Mouse (Mus musculus): ENCODE measurements around the gene Rps6kl1. TPM values are rescaled to one million over a fixed set of nuclear protein-coding genes. Genes with fewer than 3 reads are reported as not detected.
"Not testable (repeated sequence)": the region's sequence is repeated elsewhere in the genome, so short reads cannot be mapped to it uniquely, and the experiment has no call there.

The Rps6kl1 gene
- total RNA-seq, 1 experiment from 2014 or later: 0.19 TPM

- no peak for ATAC-seq (replicated peaks; ENCODE audit: insufficient number of reproducible peaks, low FRiP score, low TSS enrichment, poor library complexity, severe bottlenecking)
Measured at GRCm38 (mm10) chr12:85146355-85146754, 4.7 kb downstream of the Rps6kl1 start.

DNA sequence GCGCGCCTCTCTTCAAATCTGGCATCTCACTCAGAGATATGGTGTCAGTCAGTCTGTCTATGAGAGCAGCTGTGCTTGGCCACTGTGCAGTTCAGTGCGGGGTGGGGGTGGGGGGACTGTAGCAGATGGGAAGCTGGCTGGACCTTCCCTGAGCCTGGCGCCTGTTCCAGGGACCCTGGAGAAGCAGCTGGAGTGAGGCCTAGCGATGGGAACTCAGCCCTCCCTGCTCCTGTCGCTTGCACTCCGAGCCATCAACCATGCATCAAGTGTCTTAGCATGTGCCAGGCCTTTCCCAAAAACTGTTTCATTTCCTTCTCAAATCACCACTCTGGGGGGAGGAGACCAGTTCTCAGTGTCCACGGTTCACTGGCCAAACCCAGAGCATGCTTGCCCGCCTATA, 5.4 kb downstream of the Rps6kl1 start:
- no peak for ATAC-seq (replicated peaks; ENCODE audit: insufficient number of reproducible peaks, low FRiP score, low TSS enrichment, poor library complexity, severe bottlenecking)

DNA sequence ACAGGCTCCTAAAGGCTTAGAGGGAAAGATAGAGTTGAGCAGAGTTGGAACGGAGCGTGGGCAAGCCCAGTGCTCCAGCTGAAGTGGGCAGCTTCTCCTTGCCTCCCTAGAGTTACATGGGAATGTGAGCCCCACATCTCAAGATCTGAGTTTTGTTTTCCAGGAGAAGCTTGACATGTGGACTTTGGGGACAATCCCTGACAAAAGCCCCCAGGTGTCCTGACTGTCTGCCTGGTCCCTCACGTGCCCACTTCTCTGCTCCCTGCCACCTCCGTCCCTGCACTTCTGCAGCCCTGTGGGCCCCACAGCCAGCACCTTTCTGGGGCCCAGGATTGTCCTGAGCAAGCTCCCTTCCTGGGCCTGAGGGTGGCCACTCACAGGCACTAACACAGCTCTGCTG, 6.2 kb downstream of the Rps6kl1 start:
- no peak for ATAC-seq (replicated peaks; ENCODE audit: insufficient number of reproducible peaks, low FRiP score, low TSS enrichment, poor library complexity, severe bottlenecking)

DNA sequence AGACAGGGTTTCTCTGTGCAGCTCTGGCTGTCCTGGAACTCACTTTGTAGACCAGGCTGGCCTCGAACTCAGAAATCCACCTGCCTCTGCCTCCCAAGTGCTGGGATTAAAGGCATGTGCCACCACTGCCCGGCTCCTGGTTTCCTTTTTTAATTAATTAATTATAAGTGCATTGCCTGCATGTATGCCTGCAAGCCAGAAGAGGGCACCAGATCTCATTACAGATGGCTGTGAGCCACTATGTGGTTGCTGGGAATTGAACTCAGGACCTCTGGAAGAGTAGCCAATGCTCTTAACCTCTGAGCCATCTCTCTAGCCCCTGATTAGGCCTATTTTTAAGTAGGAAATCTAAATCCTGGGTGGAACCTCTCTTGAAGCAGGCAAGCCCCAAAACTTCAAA, 6.8 kb downstream of the Rps6kl1 start:
- not testable (repeated sequence) for ATAC-seq (replicated peaks; ENCODE audit: insufficient number of reproducible peaks, low FRiP score, low TSS enrichment, poor library complexity, severe bottlenecking)

- ATAC-seq (replicated peaks; ENCODE audit: insufficient number of reproducible peaks, low FRiP score, low TSS enrichment, poor library complexity, severe bottlenecking): peak; percentile 74; the same call in 1 of the 2 replicates
Measured at GRCm38 (mm10) chr12:85142803-85143202, 8.3 kb downstream of the Rps6kl1 start.

DNA sequence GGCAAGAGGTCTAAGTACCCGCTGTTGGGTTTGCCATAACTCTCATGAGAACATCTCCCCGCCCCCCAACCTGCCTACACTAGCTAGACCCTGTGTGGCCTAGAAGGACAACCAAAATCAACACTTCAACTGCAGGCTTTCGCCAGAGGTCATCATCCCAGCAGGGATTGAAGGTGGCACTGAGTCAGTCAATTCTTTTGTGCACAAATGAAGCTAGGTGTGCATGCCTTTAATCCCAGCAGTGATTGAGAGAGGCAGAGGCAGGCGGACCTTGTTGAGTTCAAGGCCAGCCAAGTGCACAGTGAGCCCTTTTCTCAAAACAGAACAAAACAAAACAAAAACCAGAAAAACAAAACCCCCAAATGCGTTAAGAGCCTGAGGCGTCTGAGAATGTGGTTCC, 10.0 kb downstream of the Rps6kl1 start:
- ATAC-seq (replicated peaks; ENCODE audit: insufficient number of reproducible peaks, low FRiP score, low TSS enrichment, poor library complexity, severe bottlenecking): no peak

- no peak for ATAC-seq (replicated peaks; ENCODE audit: insufficient number of reproducible peaks, low FRiP score, low TSS enrichment, poor library complexity, severe bottlenecking)
Measured at GRCm38 (mm10) chr12:85140036-85140701, 10.9 kb downstream of the Rps6kl1 start.

DNA sequence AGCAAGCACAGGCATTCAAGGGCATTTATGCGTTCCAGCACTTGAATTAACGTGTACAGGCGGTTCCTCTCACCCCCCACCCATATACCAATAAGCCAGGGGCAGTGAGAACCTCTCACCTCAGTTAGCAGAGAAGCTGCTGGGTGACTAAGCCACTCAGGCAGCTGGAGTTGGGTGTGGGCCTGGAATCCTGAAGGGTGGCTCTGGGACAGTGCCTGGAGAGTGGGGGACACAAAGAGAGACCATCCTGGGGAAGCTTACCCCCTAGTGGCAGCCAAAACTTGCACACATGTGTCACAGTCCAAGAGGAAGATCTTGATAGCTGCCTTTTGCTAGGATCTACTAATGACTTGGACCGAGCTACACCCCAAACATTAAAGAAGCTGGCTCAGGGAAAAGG, 14.4 kb downstream of the Rps6kl1 start:
- no peak for ATAC-seq (replicated peaks; ENCODE audit: insufficient number of reproducible peaks, low FRiP score, low TSS enrichment, poor library complexity, severe bottlenecking)

DNA sequence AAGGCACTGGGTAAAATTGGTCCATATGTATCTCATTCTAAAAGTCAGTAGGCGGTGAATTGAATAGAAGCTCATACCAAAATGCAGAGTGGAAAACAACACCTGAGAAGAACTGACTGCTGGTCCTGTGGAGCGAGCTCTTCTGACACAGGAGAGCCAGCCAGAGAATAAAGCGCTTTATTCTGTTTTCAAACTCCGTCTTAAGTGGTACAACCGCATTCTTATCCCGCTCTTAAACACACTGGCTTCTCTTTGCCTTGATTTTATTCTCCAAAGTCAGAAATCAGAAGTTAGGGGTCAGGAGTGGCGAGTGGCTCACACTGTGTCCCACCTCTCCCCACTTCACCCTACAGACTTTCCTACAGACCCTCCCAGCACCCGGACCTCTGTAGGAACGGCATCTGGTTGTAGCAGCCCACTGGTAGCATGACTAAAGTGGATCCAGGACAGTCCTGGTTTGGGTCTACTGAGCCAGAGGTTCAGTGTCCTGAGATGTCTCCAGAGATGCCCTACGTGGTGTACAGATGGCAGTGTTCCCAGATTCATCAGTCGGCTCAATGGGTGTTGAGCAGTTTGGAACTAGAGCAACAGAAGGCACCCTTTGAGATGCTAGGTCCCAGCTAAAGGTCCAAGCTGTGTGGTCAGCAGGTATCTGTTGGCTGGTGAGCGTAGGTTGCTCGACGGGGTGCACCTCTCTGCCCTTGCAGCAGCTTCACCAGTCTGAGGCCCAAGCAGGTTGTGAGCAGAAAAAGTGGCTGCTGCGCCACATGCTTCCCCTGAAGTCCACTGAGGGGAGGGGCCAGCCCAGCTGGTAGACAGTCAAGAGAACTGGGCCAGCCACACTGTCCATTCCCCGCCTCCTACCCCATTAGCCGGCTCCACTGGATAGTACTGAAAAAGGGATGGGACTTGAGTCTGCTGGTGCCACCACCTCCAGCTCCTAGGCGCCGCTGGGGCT, 15.3 kb downstream of the Rps6kl1 start:
- ATAC-seq (replicated peaks; ENCODE audit: insufficient number of reproducible peaks, low FRiP score, low TSS enrichment, poor library complexity, severe bottlenecking): 0 out of 2 replicates have a peak, but pooled peaks have one; percentile 10

DNA sequence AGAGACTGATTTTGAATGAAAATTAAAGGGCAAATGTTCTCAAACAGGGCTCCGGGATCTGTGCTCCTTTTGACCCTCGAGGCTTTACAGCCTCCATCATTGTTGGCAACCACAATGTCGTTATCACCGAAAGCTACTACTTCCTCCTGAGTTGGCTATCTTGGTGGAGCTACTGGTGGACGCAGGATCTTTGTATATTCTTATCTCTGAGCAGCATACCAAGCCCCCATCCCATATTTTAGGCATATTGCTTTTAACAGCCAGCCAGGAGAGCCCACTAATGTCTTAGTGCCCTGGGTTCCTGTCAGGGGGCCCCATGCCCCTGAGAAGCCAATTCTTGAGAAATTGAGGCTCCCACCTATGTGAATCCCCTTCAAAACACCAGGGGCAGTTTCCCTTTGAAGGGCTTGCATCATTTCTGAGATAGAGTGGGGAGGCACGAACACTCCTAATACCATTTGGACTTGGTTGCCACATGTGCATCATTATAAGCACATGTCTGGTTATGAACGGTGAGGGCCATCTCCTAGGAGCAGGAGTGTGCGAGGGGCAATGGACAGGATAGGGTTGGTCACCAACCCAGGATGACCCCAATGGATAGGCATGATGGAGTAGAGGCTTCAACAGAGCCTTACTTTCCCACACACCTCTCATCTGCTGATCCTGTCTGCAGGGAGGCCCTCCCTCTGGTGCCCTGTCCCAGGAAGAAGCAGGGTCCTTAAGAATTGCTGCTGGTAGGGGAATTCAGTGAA, 16.8 kb downstream of the Rps6kl1 start:
- ATAC-seq (replicated peaks; ENCODE audit: insufficient number of reproducible peaks, low FRiP score, low TSS enrichment, poor library complexity, severe bottlenecking): no peak

DNA sequence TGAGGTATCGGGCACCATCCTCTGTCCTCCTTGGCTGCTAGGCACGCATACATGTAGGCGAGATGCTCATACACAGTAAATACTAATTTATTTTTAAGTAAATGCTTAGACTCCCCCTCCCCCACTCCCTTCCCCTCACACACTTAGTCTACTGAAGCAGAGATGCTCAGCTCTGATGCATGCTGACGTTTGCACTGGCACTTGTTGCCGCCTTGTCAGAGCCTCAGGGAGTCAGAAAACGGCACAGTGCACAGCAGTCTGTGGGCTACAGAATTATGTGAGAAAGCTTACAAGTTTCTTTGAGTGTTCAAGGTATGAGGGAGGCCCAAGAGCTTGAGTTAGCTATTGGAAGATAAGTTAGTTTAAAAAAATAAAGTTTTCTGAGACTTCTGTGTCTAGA, 19.7 kb downstream of the Rps6kl1 start:
- no peak for ATAC-seq (replicated peaks; ENCODE audit: insufficient number of reproducible peaks, low FRiP score, low TSS enrichment, poor library complexity, severe bottlenecking)

- peak; percentile 78 for ATAC-seq (replicated peaks; ENCODE audit: insufficient number of reproducible peaks, low FRiP score, low TSS enrichment, poor library complexity, severe bottlenecking)
Measured at GRCm38 (mm10) chr12:85129426-85129978, 21.6 kb downstream of the Rps6kl1 start.

GRCm38 (mm10) chr12:85126986-85127603, 24.0 kb downstream of the Rps6kl1 start:
- no peak for ATAC-seq (replicated peaks; ENCODE audit: insufficient number of reproducible peaks, low FRiP score, low TSS enrichment, poor library complexity, severe bottlenecking)

- ATAC-seq (replicated peaks; ENCODE audit: insufficient number of reproducible peaks, low FRiP score, low TSS enrichment, poor library complexity, severe bottlenecking): no peak
Measured at GRCm38 (mm10) chr12:85124751-85125150, 26.3 kb downstream of the Rps6kl1 start.

DNA sequence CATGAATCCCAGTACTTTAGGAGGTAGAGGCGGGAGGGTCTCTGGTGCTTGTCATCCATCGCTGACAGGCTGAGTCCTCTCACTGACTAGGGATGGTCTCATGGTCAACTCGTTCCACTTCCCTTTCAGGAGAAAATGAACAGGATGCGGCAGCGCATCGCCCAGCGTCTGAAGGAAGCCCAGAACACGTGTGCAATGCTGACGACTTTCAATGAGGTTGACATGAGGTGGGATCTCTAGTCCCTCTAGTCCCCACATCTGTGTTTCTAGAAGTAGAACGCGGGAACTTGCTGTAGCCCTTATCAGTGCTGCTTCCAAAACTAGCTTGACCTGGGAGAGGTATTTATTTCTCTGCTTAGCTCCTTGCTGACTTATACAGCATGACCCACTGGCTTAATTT, 27.4 kb downstream of the Rps6kl1 start:
- ATAC-seq (replicated peaks; ENCODE audit: insufficient number of reproducible peaks, low FRiP score, low TSS enrichment, poor library complexity, severe bottlenecking): peak; percentile 62

DNA sequence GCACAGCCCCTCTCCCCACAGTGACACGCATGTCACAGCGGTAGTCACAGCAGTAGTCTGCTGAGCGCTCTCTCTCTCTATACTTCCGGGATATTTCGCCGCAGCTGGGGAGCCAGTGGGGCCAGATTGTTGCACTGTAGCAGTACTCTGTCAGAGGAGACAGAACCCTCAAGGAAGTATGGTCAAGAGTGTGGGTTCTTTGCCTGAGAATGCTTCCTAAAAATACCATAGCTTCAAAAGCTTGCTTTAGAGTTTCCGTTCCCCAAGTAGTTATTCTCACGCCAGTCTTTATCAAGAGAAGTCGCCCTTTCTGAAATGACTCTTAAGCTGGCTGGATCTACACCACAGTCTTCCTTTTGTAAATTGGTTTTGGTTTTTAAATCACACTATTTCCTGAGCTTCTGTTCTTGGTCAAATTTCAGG, 27.9 kb downstream of the Rps6kl1 start:
- peak; percentile 70 for ATAC-seq (replicated peaks; ENCODE audit: insufficient number of reproducible peaks, low FRiP score, low TSS enrichment, poor library complexity, severe bottlenecking)

DNA sequence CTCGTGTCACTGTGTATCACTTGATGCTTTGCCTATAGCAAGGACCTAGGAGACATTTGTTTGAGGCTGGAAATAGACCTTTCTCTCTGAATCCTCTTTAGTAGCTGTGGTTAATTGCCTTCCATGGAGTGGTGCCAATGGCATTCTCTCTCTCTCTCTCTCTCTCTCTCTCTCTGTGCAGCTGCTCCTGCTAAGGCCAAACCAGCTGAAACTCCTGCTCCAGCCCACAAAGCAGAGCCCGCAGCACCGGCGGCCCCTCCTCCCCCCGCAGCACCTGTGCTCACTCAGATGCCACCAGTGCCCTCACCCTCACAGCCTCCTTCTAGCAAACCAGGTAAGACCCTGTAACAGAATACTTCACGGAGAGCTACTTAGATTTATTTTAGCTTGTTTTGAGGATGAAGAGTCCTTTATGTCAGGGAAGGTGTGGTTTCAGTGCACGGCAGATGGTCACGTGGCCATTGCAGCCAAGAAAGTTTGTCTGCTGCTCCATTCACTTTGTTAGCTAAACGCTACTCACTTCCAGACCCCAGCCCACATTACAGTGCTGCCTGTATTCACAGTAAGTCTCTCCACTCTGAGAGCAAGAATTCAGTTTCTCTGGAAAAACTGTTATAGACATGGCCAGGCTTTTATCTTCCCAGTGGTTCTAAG, 29.1 kb downstream of the Rps6kl1 start:
- ATAC-seq (replicated peaks; ENCODE audit: insufficient number of reproducible peaks, low FRiP score, low TSS enrichment, poor library complexity, severe bottlenecking): no peak

DNA sequence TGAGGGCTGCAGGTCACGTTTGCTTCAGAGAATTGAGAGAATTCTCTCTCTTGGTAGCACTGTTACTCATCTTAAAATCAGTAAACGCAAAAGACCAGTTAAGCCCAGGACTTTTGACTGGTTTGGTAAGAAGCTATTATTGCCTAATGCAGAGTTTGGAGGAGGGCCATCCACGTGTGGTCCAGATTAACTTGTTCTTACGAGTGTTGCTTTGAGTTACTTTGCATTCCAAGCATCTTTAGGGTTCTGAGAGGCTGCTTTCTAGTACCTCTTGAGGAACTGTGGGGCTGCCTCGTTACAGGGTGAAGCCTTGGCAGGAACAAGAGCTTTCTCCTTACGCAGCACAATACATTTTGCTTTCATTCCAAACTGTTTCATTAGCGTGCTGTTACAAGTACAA, 35.4 kb downstream of the Rps6kl1 start:
- ATAC-seq (replicated peaks; ENCODE audit: insufficient number of reproducible peaks, low FRiP score, low TSS enrichment, poor library complexity, severe bottlenecking): no peak
